Mouse (Mus musculus) thymus, postnatal 36 days (tissue): ENCODE measurements at regions not wholly inside any gene's neighbourhood (a gene's known extent, or its start where the extent isn't known, plus 50 kb on each side); places are given as distances from the start of the nearest gene placed in this dataset.
"Not testable (repeated sequence)": the region's sequence is repeated elsewhere in the genome, so short reads cannot be mapped to it uniquely, and the experiment has no call there.

Experiments
- DNase-seq, 2 experiments: peaks; one replicate each; pipeline ENCODE4 v3.0.0; 2022; ENCODE audit warnings: mixed read lengths in 2 of 2

DNA sequence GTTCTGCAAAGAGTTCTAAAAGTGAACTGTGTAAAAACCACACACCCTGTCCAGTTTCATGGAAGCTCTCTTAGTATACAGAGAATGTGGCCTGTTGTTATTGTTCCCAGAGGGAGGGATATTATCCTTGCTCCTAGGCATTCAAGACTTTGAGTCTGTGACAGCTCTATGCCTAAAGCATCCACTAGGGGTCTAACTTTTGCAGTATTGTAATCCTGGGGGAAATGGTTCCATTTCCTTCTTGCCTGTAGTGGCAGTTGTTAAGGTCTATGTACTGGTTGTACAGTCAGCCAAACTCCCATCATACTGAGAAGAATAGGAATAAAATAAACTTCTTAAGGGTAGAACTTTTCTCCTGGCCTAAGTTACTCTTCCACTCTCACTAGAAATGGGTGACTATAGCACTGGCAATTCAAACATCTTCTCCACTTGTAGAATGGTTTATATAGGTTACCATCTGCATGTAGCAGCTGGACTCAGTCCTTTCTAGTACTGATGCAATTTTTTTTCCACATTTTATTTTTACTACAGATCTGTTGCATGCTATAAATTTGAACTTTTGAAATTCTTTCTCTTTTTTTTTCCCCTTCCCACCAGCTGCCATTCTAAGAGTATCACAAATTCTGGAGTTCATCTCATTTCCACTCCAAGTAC is 51.4 kb upstream of the Dpt start:
- no peak for DNase-seq

DNA sequence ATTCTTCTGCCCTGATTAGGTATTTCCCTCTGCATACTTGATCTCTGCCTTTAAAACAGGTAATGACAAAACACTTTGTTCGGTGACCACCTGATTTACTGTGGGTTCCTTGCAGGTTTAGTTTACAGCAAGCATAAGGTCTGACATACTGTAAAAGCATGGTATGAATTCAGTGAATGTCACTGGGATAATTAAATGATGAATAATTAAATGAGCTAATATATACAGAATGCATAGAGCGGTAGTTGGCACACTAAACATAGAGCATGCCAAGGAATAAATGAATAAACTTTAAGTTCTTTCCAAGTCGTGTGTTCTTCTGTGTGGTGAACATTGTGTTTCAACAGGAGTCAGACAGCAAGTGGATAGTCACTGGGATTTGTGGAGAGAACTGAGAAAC is 51.9 kb upstream of the Dpt start:
- no peak for DNase-seq

DNA sequence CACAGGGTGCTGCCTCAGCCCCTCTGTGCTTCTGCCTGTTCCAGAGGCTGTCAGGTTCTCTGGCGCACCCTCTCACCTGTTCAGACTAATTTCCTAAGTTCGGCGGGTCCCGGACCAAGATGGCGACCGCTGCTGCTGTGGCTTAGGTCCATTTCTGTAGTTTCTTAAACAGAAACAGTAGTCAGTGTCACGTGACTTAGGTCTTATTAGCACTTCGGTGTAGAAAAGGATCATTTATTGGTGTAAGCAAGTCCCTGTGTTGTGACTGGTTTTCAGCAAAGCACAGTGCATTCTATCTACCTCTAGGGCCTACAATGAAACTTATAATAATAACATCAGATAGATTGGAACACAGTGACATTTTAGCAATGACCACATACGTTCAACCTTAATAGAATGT is 53.5 kb upstream of the Dpt start:
- DNase-seq = not testable (repeated sequence)

DNA sequence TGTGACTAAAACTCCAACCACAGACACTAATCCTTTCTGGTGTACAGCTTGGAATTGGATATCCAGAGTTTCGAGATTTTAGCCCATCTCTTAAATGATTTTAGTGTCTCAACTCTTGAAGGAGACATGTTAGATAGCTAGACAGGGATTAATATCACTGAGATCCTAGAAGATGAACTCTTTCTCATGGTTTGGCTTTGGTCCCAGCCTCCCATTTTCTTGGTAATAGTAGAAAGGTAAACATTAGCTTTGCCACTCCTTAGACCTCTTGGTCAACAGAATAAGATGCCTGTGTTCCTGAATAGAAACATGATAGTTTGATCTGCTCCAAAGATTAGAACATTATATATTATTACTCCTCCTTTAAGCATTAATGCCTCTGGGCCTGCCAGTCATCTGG is 60.8 kb upstream of the Dpt start:
- no peak for DNase-seq

DNA sequence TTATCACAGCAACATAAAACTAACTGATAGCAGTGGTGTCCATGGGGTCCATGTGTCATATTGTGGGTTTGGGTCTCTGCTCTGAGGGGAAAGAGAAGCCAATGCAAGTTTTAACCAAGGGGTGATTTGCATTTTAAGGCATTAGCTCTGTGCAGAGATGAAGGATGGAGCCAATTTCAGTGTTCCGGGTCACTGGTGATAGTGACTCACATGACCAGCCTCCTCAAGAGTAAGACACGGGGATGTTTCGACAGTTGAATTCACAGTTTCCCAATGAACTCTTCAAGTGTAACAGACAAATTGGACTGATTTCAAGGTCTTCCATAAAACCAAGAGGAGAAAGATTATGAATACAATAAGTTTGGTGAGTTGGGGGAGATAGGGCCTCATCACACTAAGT is 62.7 kb upstream of the Dpt start:
- no peak for DNase-seq

DNA sequence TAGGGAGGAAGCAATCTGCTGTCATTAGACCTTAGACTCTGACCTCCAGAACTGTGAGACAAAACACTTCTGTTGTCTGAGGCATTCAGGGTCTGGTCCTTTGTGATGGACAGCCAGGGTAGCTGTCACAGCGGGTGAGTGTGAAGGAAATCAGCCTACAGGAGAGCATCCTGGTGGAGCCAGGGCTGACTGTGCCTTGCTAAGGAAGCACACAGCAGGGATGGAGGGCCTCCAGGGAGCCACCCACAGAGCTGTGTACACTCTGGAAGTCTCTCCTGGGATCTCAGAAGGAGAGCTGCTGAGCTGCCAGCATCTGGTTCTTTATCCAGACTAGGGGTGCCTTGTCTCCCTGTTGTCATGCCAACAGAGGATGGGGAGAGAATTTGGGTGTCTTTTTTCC is 74.4 kb upstream of the Dpt start:
- DNase-seq = no peak

DNA sequence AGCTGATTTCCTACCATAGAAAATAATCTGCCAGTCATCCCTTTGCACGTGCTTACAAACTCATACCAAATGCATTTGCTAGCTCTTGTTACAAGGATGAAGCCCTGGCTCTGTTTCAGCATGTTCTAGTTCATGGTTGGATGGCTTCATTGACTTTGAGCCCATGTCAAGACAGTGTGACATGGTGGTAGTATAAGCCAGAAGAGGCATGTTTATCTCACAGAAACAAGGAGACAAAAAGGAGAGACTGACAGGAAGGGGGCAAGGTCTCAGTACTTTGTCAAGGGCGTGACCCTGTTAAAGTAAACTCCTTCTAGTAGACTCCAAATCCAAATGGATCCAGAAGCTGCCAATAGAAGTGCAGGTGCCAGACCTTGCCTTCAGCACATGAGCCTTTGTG is 81.5 kb upstream of the Dpt start:
- DNase-seq = no peak

DNA sequence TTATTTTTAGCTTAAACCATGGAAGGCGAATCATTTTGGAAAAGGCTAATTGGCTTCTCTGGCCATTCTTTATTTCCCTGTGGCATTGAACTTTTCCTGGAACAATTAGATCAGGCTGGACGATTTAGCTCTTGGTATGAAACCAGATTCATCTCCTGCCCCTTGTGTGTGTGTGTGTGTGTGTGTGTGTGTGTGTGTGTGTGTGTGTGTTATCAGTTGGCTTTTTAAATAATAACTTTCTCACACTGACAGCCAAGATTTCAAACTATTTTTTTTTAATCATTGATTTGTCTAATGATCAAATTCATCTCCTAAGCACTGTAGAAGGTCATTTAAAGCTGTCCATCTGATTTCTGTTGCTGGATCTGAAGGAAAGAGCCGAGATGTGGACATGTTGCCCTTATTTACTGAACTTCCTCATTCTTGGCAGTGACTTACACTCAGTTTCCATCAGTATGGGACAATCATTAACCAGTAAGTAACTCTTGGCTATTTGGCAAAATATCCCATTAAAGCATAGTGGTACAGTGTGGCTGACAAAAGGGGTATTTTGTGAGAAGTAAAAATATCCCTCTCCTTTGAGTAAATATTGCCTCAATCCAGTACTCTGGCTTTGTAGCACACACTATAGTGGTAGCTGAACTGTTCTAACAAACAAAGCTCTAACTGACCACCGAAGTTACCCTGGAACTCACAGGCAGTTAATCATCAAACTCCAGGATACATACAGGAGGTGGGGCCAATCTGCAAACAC is 82.5 kb upstream of the Dpt start:
- DNase-seq = no peak

DNA sequence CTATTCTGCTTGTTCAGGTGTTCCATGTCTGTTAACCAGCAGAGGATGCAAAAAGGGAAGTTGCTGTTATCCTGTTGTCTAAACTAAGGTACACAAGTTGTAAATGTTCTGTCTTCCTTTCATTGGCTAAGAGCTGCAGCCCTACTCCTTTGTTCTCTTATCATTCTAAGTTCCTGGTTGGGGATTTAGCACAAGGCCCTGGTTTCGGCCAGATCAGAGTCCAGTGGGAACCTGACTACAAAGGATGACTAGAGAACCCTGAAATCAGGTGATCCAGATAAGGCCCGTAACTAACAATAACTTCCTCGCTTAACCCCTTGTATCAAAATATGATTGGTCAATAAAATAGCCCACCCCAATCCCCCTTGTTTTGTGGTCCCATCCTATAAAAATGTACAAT is 83.9 kb upstream of the Dpt start:
- no peak for DNase-seq

DNA sequence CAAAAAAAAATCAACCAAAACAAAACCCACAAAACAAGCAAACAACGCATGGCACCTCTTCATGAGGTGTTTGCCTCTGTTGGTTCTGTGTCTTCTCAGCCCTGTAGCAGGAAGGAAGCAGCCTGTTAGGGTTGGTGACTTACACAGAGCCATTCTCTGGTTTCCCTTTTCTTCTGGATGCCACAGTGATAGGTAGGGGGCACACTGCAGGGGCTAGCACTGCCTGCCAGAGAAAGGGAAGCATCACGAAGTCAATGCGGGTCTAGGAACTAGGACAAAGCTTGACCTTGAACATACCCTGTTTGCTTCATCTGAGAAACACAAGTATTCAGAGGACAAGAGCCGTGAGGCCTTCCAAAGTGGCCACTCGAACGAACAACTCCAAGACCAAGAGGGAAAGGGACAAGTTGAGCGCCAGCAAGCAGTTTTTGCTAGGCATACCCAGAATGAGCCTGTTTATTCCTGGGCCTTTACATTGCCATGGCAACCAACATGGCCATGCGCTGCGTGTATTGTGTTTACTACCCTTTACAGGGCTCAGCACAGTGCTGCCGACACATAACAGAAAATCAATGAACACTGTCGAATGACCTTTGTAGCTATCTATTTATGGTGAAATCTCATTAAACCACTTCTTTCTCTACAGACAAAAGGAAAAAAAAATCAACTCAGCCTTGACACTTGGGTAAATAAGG is 91.9 kb upstream of the Dpt start:
- no peak for DNase-seq

DNA sequence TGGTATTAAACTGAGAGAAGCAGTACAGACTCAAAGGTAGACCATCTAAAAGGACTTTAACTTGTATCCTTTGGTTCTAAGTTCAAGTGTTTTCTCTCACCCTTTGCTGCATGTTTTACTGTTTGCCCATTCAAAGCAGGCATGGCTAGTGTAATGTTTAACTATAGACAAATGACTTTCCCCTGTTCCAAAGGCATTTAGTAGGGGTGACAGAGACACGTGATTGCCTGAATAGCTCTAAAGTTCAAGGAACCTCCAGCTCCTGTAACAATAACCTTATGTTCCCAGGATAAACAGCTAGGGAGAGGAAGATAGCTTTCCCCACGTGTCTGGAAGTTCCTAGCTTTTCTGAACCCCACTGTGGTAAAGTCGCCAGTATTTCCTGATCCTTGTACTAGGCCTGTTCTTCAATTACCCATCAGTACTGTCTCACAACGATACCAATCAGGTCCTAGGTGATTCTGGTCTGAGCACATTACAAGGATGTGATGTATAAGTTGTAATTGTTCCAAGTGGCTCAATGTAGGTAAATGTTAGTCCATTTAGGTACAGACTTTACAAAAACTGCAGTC is 92.8 kb upstream of the Dpt start:
- DNase-seq = no peak

DNA sequence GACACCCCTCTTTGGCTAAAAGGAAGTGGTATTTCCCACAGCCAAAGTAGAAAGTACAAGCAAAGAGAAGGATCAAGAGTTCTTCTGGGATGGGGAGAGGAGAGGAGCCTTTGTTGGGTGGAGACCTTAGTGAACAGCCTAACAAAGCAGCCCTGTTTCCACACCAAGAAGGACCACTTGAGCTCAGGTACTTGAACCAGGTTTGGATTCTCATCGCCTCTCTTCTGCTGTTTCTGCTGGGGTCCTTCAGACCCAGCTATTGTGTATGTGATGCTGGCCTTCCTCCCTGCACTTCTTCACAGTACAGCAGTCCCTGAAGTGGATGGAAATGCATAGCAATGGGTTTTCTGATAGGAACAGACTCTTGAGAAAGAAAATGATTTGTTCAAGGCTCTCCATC is 106.4 kb upstream of the Dpt start:
- DNase-seq = no peak

DNA sequence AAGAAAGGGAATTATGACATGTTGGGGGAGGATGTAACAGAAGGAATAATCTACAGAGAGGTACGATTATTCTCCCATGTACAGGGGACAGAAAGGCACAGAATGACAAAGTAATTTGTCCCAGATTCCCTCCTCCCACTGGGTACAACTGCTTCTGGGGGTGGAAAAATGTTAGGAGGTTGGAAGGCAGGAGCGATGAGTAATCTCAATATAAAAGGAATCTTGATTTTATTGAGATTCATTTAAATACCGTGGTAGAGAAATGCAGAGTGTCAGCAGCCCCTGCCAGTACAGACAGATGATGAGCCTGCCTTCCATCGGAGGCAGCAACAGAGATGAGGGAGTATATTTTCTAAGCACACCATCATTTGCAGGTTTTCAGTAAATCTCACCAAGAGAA is 107.1 kb upstream of the Dpt start:
- no peak for DNase-seq

DNA sequence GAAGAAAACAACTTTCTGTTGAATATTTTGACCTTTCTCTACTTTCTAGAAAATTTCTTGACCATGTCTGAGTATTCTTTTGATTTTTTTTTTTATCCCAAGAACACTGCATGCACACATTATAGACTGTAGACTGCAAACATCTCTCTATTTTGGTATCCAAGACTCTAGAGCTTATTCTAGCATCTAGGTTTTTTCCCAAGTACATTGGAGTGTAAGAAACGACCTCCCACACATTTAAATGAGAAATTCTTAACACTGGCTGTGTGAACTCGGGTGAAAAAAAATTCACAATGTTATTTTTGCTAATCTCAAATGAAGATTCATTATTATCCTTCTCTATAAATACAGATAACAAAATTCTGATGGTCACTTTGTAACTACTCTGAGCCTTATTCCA is 112.0 kb upstream of the Dpt start:
- DNase-seq = no peak

DNA sequence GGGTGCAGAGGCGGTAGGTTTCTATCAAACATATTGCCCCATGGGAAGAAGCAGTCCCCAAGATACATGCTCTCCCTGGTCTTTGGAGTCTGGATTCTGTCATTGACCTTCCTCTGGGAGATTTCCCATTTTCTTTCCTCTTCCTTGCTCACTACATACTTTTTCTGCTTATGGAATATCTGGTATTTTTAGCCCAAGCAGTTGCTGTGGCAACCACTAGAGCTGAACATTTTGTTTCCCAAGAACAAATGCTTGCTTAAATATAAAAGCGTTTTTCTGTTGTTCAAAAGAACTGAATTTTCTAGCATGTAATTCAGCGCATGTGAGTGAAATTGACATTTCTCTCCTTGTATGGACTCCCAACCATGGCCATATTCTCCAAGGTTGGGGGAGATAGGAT is 112.7 kb upstream of the Dpt start:
- no peak for DNase-seq

DNA sequence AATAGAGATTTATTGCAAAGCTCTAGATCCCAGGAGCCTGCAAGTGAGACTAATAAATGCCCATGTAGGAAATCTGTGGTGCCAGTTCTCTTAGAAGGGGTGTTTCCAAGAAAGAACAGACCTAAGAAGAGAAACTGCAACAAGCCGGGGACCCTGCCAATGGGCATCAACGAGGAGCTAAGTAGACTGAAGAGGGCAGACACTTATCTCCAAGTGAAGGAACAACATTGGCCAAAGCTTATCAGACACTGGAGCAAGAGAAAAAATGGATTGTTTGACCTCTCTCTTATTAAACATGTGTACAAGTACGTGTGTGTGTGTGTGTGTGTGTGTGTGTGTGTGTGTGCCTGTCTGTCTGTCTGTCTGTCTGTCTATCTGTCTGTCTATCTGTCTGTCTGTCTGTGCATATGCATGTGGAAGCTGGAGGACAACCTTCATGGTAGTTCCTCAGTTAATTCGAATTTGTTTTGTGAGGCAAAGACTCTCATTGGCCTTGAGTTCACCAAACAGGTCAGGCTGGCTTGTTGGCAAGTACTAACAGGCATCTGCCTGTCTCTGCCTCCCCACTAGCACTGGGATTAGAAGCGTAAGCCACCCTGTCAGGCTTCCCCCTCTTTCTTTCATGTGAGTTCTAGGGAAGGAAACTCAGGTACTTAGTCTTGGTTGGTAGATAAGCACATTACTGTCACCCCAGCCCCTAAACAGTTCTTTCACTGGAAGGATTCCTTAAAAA is 113.4 kb upstream of the Dpt start:
- DNase-seq = no peak

DNA sequence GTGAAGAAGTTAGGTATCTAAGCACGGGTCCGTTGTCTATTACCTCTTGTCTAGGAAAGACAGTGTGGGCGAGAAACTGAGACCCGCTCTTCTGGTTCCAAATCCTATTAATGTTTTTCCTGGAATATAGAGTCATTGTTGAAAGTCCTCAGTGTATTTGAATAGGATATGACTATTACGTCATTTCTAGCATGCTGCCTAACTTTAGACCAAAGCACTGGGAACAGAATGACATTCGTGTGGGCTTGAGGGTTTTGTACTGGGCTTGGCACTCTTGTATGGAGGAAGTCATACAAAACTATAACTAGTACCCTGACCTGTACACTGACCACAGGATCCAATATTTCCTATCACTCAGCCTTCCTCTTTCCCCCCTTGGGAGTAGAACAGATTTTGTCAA is 114.0 kb upstream of the Dpt start:
- no peak for DNase-seq

DNA sequence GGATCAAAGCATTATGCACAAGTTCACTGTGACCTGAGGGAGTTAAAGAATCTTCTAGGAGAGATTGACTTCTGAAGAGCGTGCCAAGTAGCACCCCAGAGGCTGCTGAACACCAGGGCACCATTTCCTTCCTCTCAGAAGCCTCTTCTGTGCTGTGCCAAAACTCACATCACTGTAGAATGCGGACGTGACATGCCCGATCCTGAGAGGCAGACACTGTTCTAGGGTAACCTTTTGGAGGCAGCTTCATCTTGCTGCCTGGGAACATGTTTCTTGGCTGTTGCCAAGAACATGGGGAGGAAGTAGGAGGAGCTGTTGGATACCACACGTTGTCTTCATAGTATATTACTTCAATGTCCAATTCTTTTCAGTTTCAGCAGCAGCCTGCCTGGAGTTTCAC is 114.9 kb upstream of the Dpt start:
- peak in 1 of 2 experiments; percentile 2 for DNase-seq

DNA sequence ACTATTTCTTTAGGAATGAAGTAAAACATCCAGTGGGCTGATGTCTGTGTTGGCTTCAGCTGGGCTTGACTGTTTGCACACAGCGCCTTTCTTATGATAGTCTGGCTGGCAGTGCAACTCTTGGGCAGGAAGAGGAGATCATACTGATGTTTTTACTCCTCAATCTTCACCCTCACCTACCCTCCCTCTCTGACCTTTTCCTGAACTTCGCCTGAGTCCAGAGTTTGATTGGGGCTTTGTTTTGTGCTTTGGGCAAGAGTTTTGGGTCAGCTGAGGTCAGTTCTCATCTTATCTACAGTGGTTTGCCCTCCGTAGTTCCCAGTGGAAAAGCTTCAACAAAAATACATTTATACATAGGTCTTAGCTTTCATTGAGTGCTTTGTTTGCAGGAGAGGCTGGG is 118.1 kb upstream of the Dpt start:
- no peak for DNase-seq

DNA sequence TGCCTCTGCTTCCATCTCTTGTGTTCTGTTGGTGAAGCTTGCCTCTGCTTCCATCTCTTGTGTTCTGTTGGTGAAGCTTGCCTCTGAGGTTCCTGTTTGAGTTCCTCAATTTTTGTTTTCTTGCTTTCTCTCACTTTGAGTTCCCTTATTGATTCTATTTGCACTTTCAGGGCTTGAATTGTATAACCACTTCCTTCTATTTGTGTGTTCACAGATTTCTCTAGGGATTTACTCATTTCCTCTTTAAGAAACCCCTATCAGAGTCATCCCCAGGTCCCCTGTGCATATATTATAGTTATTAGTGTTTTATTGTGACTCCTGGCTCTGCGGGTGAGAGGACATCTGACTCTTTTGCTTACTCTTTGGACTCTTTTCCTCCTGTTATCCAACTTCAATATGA is 144.2 kb upstream of the Dpt start:
- no peak for DNase-seq

DNA sequence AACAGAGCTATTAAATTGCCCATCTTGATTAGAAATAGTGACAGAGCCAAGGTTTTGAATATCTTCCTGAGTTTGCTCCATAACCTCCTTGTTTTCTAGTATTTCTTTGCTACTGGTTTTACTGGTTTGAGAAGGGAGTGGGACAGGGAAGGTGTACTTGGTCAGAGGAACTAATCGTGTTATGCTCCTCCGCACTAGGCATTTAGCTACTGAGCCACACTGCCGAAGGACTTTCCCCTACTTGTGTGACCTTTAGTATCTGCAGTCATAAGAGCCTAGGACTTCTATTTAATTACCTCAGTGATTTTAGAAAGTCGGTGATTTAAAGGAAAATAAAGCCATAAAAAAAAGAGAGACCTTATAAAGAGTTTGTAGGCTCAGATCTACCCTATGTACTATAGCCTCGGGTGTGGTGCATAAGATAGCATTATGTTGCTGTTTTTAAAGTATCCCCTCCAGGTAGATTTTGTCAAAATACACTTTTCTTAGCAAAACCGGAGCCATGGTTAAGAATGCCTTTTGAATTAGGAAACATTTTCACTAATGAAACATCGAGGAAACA is 158.5 kb upstream of the Dpt start:
- DNase-seq = no peak

DNA sequence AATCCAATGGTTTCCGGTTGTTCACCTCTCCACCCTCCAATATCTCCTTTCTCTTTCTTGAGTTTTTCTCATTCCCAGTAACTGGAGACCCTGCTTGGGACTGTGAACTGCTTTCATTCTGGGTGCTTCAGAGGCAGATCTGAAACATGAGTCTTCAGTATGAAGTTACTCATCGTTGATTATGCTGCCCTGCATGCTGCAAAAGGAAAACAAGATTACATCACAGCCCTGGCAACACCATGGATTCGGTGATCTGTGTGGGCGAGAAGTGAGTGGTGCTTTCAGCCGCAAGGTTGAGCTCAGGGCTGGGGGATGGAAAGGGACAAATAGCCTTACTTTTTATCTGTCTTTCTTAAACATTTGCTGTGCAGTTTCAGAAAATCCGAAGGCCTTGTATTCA is 164.8 kb upstream of the Dpt start:
- DNase-seq = no peak

DNA sequence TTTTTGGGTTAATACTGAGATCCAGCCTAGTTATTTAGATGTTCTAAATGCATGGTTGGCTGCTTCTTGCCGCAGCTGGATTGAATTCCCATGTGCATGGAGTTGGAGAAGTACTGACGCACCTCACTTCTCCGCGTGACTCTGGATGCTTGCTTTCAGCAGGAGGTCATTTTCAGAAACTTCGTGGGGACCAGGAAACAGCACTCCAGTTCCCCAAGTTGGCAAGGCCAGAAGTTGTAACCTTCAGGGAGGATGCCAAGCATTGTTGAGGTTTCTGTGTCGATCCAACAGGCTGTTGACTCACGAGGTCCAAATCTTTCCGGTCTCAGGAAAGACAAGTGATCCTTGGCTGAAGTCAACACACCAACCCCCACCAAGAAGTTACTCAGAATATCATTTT is 167.6 kb upstream of the Dpt start:
- no peak for DNase-seq
